Mouse (Mus musculus): ENCODE results near the gene Rasl12. TPM values are rescaled to one million over a fixed set of nuclear protein-coding genes. Genes with fewer than 3 reads are reported as not detected.

Gene Rasl12
- total RNA-seq, 2 experiments from 2014 or later, result 2.6 to 2.8 TPM

DNA sequence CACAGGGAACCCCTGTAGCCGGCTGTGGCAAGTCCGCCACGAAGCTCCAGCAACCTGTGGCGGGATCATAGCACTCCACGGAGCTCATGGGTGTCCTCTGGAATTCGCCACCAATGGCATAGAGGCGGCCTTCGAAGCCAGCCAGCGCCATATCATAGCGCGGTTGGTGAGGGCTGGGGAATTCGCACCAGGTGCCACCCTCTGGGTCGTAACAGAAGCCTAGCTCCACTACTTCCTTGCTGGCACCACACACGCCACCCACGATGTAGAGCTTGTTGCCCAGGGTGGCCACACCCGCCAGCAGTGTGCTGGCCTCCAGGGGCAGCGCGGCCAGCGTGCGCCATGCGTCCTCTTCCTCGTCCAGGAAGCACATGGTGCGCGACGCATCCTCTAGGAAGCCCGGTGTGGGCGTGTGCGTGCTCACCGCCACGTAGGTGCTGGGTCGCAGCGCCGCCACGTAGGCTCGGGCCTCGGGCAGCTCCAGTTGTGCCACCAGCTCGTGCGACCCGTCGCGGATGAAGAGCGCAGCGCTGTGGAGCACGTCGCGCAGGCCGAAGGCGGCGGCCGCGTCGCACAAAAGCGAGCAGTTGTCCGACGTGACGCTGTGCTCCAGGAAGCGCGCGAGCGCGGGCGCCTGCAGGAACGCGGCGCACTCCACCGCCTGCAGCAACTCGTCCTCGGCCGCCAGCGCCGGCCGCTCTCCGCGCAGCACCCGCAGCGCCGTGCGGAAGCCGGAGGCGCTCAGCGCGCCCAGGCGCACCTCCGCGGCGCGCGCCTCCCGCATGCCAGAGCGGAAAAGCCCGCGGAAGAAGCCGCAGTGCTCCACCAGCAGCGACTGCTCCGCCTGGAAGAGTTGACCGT, 7.3 kb upstream of the Rasl12 start:
- DNase-seq (ENCODE audit: extremely low spot score in 1 of 2, low spot score in 2 of 2), result peak in 1 of 2 experiments; percentile 49

DNA sequence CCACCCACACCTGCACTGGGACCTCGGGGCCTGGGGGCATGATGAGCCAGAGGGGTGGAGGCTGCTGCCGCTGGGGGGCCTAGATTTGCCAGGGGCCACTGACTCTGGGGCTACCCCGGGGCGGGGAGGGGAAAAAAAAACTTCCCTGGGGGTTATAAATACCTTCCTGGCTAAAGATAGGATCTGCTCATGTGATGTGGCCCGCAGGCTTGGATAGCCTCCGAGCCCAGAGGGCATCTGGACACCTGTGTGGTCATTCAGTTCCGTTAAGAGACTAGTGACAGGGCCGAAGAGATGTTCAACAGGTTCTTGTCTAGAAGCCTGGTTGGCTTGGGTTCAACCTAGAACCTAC, 6.7 kb upstream of the Rasl12 start, which contains the start of gene Kbtbd13:
Gene Kbtbd13, minus strand, starts transcription at position 40 of the 352 bp plus-strand sequence.
- intact Hi-C loops (cut with DNase I), result no loop called here
- DNase-seq (ENCODE audit: extremely low spot score in 1 of 2, low spot score in 2 of 2), result no peak

More for the DNA sequence above, 7.3 kb upstream of the Rasl12 start:
- intact Hi-C loops (cut with DNase I), result no loop called here

DNA sequence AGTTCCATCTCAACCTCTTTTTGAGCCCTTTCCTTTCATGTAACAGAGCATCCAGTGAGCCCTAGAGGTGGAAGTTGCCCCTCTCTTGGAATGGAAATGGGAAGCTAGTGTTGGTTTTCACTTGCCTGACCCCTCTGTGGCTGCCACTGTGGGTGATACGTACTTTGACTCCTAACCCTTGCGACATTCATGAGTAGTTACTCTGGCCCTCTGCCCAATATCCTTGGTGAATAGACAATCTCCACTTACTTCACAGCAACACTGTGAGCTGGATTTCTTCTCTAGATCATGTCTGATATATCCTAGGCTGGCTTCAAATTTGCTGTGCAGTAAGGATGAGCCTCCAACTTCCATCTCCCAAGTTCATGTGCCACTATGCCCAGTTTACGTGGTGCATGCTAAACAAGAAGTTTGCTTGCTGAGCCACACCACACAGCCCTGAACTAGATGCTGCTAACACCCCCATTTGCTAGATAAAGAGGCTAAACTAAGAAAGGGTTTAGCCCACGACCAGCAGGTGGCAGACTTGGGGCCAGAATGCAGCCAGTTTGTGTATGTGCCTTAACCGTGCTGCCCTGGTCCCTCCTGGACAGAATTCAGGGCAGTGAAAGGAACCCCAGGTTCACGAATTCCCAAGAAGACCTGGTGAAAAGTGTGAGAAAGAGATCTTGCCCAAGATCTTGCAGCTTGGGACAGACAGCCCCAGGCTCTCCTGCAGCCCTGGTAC, 5.5 kb upstream of the Rasl12 start:
- intact Hi-C loops (cut with DNase I), result loop anchor here (2.0 kb wide), 1 partner anchor 40 kb away; no protein-coding TSS in a partner anchor
- peak; percentile 19 to 76 for DNase-seq (ENCODE audit: extremely low spot score in 1 of 2, low spot score in 2 of 2)

DNA sequence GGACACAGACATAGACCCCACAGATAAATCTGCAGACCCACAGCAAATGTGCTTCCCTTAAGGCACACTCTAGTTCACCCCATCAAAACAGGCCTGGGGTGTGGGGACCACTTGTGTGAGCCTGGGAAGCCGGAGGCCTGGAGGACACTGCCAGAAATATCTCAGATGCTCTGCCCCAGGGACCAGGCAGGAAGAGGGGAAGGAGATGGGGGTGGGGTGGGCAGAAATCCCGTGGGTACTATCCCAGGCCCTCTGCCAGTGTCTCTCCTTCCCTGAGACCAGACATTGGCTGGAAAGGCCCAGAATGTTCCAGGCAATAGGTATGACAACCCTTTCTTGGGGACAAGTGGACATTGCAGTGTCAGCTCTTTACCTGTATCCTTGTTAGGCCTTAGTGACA, 4.7 kb upstream of the Rasl12 start:
- peak in 1 of 2 experiments; percentile 57 for DNase-seq (ENCODE audit: extremely low spot score in 1 of 2, low spot score in 2 of 2)
- intact Hi-C loops (cut with DNase I), result loop anchor here (2.0 kb wide), 1 partner anchor 39 kb away; no protein-coding TSS in a partner anchor

DNA sequence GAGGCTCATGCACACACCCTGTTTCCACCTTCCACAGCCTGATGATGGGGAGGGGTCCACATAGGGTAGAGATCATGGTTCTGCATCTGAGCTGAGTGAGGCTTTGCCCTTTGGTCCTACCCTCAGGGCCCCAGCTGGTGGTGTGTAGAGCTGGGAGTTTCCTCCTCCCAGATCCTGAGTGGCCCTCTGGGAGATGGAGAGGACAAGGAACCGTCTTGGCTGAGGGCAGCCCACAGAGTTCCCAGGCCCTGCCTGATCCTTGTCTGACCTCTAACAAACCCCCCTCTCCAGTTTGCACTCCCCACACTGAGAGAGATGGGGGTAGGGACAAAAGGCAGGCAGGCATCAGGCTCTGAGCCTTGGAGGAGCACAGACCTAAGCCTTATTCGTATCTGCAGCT, 3.9 kb upstream of the Rasl12 start:
- intact Hi-C loops (cut with DNase I), result no loop called here
- DNase-seq (ENCODE audit: extremely low spot score in 1 of 2, low spot score in 2 of 2), result peak in 1 of 2 experiments; percentile 56

DNA sequence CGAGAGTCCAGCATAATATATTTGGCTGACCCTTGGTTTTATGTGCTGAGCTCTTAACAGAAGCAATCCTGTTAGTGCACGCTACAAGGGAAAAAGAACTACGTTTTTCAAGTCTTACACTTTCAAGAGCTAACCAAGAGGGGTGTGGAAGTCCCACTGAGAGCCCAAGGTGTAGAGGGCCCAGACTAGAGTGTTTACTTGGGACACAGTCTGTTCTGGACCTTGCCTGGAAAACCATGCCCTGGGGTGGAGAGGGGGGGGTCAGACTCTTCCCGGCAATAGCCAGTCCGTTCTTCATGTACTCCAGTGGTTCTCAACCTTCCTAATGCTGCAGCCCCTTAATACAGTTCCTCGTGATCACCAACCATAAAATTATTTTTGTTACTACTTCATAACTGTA, 1.6 kb downstream of the Rasl12 start:
- intact Hi-C loops (cut with DNase I), result no loop called here
- DNase-seq (ENCODE audit: extremely low spot score in 1 of 2, low spot score in 2 of 2), result no peak

DNA sequence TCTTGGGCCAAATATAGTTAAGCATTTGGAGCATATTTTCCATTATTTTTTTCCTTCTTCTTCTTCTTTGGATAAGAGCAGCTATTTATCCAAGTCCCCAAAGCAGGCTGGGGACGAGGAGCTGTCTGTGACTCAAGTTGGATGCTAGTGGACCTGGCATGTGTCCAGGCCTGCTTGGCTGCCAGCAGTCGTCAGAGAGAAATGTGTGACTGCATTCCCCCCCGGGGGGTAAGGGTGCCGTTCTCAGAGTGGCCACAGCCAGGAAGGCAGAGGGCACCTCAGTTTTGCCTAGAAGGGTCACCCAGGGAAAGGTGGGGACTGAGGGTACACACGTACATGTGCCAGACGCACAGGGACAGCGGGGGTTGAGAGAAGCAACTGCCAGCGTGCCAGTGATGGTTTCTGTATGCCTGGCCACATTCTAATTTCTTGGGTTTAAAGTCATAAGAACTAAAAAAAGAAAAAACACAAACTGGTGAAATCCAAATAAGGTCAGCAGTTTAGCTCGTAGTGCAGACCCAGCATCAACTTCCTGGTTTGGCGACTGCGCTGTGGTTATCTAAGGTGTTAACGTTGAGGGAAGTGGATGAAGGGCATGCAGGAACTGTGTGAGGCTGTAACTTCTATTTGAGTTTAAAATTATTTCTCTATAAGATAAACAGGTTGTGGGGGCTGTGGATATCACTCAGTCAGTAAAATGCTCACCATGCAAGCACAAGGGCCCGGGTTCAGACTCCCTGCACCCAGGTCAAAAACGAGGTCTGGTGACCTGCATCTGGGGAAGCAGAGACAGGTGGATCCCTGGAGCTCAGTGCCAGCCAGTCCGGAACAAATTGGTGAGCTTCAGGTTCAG, 6.3 kb downstream of the Rasl12 start:
- peak; percentile 65 to 86 for DNase-seq (ENCODE audit: extremely low spot score in 1 of 2, low spot score in 2 of 2)
- intact Hi-C loops (cut with DNase I), result no loop called here

DNA sequence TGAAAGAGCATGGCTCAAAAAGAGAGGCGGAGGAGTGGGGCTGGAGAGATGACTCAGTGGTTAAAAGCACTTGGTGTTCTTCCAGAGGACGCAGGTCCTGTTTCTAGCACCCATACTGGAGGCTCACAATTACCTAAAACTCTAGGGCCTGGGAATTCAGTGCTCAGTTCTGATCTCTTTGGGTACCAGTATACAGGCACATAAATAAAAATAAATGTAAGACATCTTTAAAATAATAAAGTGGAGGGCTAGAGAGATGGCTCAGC, 6.8 kb downstream of the Rasl12 start:
- DNase-seq (ENCODE audit: extremely low spot score in 1 of 2, low spot score in 2 of 2), result no peak
- intact Hi-C loops (cut with DNase I), result no loop called here

DNA sequence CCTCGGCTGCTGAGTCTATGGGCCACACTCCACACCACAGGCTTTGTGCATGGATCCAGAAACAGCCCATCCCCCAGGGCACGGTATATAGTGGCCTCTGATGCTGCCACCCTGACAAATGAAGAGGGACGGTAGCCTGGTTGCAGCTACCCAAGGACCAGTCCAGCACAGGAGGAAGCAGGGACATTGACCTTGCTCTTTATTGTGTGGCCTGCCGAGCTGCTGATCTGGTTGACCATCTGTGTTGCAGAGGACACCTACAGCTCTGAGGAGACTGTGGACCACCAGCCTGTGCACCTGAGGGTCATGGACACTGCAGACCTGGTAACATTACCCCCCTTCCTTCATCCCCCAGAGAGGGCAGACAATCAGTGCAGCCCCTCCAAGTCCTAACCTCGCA, 9.0 kb downstream of the Rasl12 start:
- intact Hi-C loops (cut with DNase I), result no loop called here
- DNase-seq (ENCODE audit: extremely low spot score in 1 of 2, low spot score in 2 of 2), result no peak

DNA sequence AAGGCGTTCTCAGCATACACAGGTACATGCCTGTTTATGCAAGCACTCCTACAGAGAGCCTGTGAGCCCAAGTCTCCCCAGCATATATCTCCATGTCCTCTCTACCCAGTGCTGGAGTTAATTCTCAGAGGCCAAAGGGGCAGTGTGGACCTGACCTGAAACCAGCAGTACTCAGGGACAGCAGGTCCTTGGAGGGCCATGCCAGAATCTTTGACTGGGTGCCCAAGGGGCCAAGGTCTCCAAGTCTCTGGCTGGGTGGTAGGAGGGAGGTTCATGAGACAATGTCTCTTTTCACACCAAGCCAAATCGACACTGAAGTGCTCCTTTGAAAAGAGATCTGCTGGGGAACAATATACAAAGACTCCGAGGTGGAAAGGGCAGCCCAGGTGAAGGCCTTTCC, 9.6 kb downstream of the Rasl12 start:
- intact Hi-C loops (cut with DNase I), result no loop called here
- no peak for DNase-seq (ENCODE audit: extremely low spot score in 1 of 2, low spot score in 2 of 2)

DNA sequence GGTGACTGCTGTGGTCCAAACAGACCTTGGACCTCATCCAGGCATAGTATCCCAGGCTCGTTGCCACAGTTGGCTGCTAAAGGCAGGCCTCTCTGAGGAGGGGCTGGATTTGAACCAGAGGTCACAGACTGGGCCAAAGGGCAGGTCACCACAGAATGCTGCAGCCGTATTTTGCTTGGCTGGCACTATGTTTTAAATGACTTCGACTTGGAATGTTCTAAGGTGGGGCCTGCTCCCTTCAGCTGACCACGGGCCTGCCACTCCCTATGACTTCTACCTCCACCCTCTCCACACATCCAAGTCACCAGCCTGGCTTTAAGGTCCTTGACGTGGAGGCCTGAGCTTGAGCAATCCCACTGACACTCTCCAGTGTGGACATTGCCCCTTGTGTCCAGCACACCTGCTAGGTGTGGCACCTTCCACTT, 10.6 kb downstream of the Rasl12 start:
- intact Hi-C loops (cut with DNase I), result no loop called here

DNA sequence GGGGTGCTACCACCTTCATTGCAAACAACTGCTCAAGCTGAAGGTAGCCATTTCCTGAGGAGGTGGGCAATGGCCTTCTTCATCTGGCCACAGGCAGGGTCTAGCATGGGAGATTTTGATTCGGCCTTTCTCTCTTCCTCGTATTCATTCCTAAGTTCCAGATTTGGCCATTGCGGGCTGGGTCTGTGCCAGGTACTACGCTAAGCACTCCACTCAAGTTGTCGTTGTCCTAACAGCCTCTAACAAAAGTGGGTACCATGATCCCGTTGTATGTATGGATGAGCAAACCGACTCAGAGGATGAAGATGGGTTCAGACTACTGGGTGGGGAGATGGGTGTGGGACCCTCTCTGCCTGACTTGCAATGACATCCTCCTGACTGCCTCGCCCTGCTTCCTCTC, 12.1 kb downstream of the Rasl12 start:
- DNase-seq (ENCODE audit: extremely low spot score in 1 of 2, low spot score in 2 of 2), result no peak
- intact Hi-C loops (cut with DNase I), result no loop called here

More for the DNA sequence above, 10.6 kb downstream of the Rasl12 start:
- DNase-seq (ENCODE audit: extremely low spot score in 1 of 2, low spot score in 2 of 2), result peak in 1 of 2 experiments; percentile 37

DNA sequence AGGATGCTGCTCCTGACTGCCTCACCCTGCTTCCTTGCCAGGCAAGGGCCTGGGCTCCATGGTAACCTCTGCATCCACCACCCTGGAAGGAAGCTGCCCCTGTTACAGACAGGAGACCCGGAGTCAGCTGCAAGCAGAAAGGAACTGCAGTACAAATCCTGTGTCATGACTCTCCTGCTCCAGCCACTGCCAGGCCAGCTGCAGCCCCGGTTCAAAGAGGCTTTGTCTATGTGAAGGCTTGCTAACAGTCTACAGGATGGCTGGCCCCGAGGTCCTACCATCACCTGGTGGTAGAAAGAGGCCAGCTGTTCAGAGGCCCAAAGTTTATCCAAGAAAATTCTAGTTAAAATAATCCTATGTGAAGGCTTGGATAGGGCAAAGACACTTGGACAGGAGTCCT, 13.0 kb downstream of the Rasl12 start:
- no peak for DNase-seq (ENCODE audit: extremely low spot score in 1 of 2, low spot score in 2 of 2)
- intact Hi-C loops (cut with DNase I), result no loop called here

DNA sequence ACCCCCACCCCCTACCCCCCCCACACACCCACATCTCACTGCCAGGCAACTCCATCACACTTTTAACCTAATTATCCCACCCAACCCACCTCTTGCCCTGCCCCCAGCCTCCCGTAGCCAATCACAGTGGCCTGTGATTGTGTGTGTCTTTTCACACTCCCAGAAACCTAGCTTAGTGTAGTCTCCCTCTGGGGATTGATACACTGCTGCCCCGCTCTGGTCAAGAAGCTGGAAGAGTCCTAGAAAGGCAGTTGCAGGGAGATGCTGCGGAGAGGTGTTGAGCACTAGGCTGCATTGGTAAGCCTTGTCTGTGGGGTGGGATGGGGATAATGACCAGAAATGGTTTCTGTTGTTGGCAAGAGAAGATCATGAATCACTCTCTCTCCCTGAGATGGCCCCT, 19.4 kb downstream of the Rasl12 start:
- intact Hi-C loops (cut with DNase I), result no loop called here
- no peak for DNase-seq (ENCODE audit: extremely low spot score in 1 of 2, low spot score in 2 of 2)

DNA sequence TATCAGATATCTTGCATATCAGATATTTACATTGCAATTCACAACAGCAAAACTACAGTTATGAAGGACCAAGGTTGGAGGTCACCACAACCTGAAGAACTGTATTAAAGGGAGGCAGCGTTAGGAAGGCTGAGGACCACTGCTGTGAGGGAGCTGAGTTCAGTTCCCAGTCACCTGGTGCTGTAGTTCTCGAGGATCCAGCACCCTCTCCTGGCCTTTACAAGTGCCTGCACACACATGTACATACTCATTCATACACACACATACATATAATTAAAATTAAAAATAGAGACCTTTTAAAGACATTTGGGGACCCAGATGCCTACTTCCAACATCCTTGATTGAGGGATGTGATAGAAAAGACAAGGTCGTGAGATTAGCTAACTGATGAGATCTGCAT, 21.3 kb downstream of the Rasl12 start:
- intact Hi-C loops (cut with DNase I), result no loop called here
- DNase-seq (ENCODE audit: extremely low spot score in 1 of 2, low spot score in 2 of 2), result no peak

DNA sequence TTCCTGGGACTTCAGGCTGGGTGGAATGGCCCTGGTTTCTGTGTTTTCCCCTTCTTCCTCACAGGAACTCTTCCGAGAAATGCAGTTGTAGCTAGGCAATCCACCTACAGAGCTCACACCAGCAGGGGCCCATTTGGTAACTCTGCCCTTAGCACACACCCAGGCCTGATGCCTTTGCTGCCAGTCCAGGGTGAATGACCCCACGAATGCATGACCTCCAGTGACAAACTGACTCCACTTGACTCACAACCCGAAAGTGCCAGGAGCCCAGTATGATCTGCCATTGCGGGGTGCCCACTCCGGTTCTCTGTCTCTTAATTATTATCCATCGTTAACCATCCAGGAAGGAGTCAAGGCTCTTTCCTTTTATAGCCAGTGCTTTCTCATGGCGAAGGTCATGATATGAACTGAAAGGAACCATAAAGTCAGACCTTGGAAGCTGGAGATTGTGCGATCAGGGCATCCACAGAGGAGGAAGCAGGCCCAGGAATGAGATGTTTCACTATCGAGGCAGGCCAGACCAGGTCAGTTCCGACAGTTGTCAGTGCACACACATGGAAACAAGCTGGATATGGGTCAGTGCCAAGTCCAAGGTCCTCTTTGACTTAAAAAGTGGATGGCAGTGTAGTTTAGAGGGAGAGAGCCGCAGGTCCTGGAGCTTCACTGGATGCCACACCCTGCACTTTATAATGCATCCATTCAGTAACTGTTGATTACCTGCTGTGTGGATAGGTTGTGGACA, 24.6 kb downstream of the Rasl12 start, which contains the start of gene Slc51b:
Gene Slc51b, minus strand, starts transcription at position 196 of the 742 bp plus-strand sequence.
- DNase-seq (ENCODE audit: extremely low spot score in 1 of 2, low spot score in 2 of 2), result no peak
- intact Hi-C loops (cut with DNase I), result no loop called here

DNA sequence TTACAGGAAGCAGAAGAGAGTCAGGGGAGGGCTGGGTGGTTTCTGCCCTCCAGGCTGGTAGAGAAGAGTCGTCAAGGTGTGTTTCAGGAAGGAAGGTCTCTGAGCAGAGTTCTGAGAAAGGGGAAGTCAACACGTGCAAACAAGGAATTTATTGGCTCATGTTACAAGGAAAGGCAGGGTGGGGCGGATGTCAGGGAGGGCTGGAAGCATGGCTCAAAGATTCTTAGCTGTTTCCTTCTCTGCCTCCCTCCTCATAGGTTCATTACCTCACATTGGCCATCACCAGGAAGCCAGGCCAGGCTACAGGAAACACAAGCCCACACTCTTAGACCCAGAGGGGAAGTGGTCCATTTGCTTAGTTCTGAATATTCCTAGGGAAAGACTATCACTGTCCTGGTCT, 26.1 kb downstream of the Rasl12 start:
- no peak for DNase-seq (ENCODE audit: extremely low spot score in 1 of 2, low spot score in 2 of 2)
- intact Hi-C loops (cut with DNase I), result no loop called here

DNA sequence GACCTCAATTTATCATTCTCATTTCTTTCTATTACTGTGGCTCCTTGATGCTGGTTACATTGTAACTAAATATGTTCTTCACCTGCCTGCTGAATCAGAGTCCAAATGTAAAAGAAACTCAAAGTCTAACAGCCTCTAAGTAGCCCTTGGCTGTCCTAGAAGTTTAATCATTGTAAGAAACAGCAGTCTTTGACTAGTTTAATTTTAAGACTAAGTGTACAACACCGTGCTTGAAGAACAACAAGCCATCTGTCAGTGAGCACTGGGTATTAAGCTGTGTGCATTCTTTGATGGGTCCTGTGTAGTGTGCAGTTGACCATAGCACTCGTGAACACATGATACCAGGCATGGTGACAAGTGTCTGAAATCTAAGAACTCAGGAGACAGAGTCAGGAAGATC, 29.2 kb downstream of the Rasl12 start:
- intact Hi-C loops (cut with DNase I), result no loop called here

DNA sequence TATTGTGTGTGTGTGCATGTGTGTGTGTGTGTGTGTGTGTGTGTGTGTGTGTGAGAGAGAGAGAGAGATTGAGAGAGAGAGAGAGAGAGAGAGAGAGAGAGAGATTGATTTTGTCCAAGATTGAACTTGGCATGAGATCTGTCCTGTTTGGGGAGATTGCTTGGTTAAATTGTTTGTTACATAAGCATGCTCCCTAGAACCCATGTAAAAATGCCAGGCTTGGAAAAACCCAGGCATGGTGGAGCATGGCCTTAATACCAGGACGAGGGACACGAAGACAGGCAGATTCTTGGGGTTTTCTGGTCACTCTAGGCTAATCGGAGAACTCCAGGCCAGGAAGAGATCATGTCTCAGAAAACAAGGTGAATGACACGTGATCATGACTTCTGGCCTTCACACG, 29.7 kb downstream of the Rasl12 start:
- no peak for DNase-seq (ENCODE audit: extremely low spot score in 1 of 2, low spot score in 2 of 2)
- intact Hi-C loops (cut with DNase I), result no loop called here

More for the DNA sequence above, 29.2 kb downstream of the Rasl12 start:
- no peak for DNase-seq (ENCODE audit: extremely low spot score in 1 of 2, low spot score in 2 of 2)

All from left cerebral cortex, postnatal 10 days (tissue).